Mouse (Mus musculus) intestine, postnatal 0 days (tissue): ENCODE measurements around the gene Tspo. TPM values are rescaled to one million over a fixed set of nuclear protein-coding genes. Genes with fewer than 3 reads are reported as not detected.
A peak's percentile ranks its signal among the peaks of the same experiment; 100 is the strongest.

Experiments used
- ATAC-seq: fragments of 200-750 bp; cut with Nextera tagmentation; 2 replicates; pipeline ENCODE4 v1.8.0; 2017; ENCODE audit warnings: mild to moderate bottlenecking, moderate TSS enrichment, moderate library complexity
- H3K27ac ChIP-seq: fragments of 300-500 bp; sonication (generic); 2 replicates; pipeline ENCODE4 v1.5.1; 2014; ENCODE audit warnings: mild to moderate bottlenecking, low read depth, low read length, moderate library complexity
- H3K27me3 ChIP-seq: fragments of 300-500 bp; sonication (generic); replicated peaks from 2 replicates; pipeline ENCODE4 v1.6.1; 2014; ENCODE audit warnings: low read length, mixed read lengths; ENCODE audit not compliant: control insufficient read depth, insufficient read depth
- H3K36me3 ChIP-seq: fragments of 300-500 bp; sonication (generic); 2 replicates; pipeline ENCODE4 v1.6.1; 2014; ENCODE audit warnings: mild to moderate bottlenecking, moderate library complexity; ENCODE audit not compliant: control insufficient read depth, insufficient read depth
- H3K4me1 ChIP-seq: fragments of 300-500 bp; sonication (generic); replicated peaks from 2 replicates; pipeline ENCODE4 v1.6.1; 2014; ENCODE audit warnings: antibody characterized with exemption, low read length, mixed read lengths; ENCODE audit not compliant: control insufficient read depth, insufficient read depth
- H3K4me2 ChIP-seq: fragments of 300-500 bp; sonication (generic); replicated peaks from 2 replicates; pipeline ENCODE4 v1.6.1; 2014; ENCODE audit warnings: low read depth, mild to moderate bottlenecking, moderate library complexity
- H3K4me3 ChIP-seq: fragments of 300-500 bp; sonication (generic); 2 replicates; pipeline ENCODE4 v1.5.1; 2014; ENCODE audit warnings: low read depth, low read length
- H3K9ac ChIP-seq: fragments of 300-500 bp; sonication (generic); 2 replicates; pipeline ENCODE4 v1.6.1; 2014; ENCODE audit warnings: mild to moderate bottlenecking, low read depth, low read length
- H3K9me3 ChIP-seq: fragments of 300-500 bp; sonication (generic); 2 replicates; pipeline ENCODE4 v1.6.1; 2016; ENCODE audit warnings: mixed run types; ENCODE audit not compliant: control insufficient read depth
- CTCF ChIP-seq: sonication (generic); IDR thresholded peaks from 2 replicates; pipeline ENCODE4 v1.5.1; 2016; ENCODE audit warnings: low read depth, mild to moderate bottlenecking, control low read depth, antibody characterized with exemption, moderate library complexity
- WGBS: fragments of 180-500 bp; shearing (Covaris S2); extraction: QIAGEN DNeasy Blood & Tissue Kit; methylation state at CpG from one replicate; pipeline ENCODE4 v1.1.7; 2014; 5-methylcytosine and 5-hydroxymethylcytosine counted together
- polyA plus RNA-seq: library from polyadenylated mRNA; unstranded; fragments of >200 nt; fragmentation: Nextera tagmentation; extraction: Ambion mirVana; gene quantifications from 2 replicates; pipeline ENCODE4 v1.2.1, GENCODE M21; 2015

The Tspo gene
- polyA plus RNA-seq, 1 experiment from 2014 or later = 118 TPM

- Histone ChIP-seq H3K36me3 (no peaks in the 10 kb centered on the region), H3K9ac (no peak overlapping the region), H3K27ac (no peak overlapping the region), H3K9me3 (no peaks in the 10 kb centered on the region), H3K4me3 (no peak overlapping the region), H3K4me1 (0 out of 2 replicates have a peak, but pooled peaks cover 2% of the 10 kb centered on the region), H3K27me3 (peaks cover 22% of the 10 kb centered on the region; the same call in 1 of the 2 replicates), H3K4me2 (no peak overlapping the region)
- ATAC-seq = no peak
- TF ChIP-seq CTCF = no peak
- WGBS = 79% methylated on average over 5 of the region's 5 CpGs
Measured at GRCm38 (mm10) chr15:83529765-83530164, 33.6 kb upstream of the Tspo start.

GRCm38 (mm10) chr15:83530233-83530632 is 33.2 kb upstream of the Tspo start:
- peak; percentile 32; the same call in 1 of the 2 replicates for ATAC-seq
- no peak for TF ChIP-seq CTCF
- 0 out of 2 replicates have a peak, but pooled peaks cover 2% of the 10 kb centered on the region for H3K4me1 ChIP-seq
- H3K27ac ChIP-seq = no peak overlapping the region; the same call in 1 of the 2 replicates
- H3K36me3 ChIP-seq = no peaks in the 10 kb centered on the region
- H3K9me3 ChIP-seq = no peaks in the 10 kb centered on the region
- H3K4me2 ChIP-seq = no peak overlapping the region
- peaks cover 22% of the 10 kb centered on the region; the same call in 1 of the 2 replicates for H3K27me3 ChIP-seq
- no peak overlapping the region for H3K9ac ChIP-seq
- H3K4me3 ChIP-seq = no peak overlapping the region
- WGBS = 54% methylated on average over 9 of the region's 9 CpGs

GRCm38 (mm10) chr15:83530688-83531087 is 32.7 kb upstream of the Tspo start:
- H3K27ac ChIP-seq = no peak overlapping the region; the same call in 1 of the 2 replicates
- ATAC-seq = no peak
- no peak overlapping the region for H3K9ac ChIP-seq
- no peak for TF ChIP-seq CTCF
- no peaks in the 10 kb centered on the region for H3K36me3 ChIP-seq
- peaks cover 19% of the 10 kb centered on the region; the same call in 1 of the 2 replicates for H3K27me3 ChIP-seq
- 52% methylated on average over 6 of the region's 6 CpGs for WGBS
- H3K9me3 ChIP-seq = no peaks in the 10 kb centered on the region
- H3K4me1 ChIP-seq = 0 out of 2 replicates have a peak, but pooled peaks cover 2% of the 10 kb centered on the region
- no peak overlapping the region for H3K4me3 ChIP-seq
- no peak overlapping the region for H3K4me2 ChIP-seq

- 89% methylated on average over 5 of the region's 5 CpGs for WGBS
- Histone ChIP-seq H3K4me3 (no peak overlapping the region), H3K9me3 (no peaks in the 10 kb centered on the region), H3K4me2 (no peak overlapping the region), H3K4me1 (no peaks in the 10 kb centered on the region), H3K27ac (no peak overlapping the region), H3K27me3 (peaks cover 8% of the 10 kb centered on the region; the same call in 1 of the 2 replicates), H3K36me3 (no peaks in the 10 kb centered on the region), H3K9ac (no peak overlapping the region)
- ATAC-seq = no peak
- TF ChIP-seq CTCF = peak; percentile 52
Measured at GRCm38 (mm10) chr15:83531961-83532469, 31.4 kb upstream of the Tspo start.

GRCm38 (mm10) chr15:83532606-83533005 is 30.8 kb upstream of the Tspo start:
- H3K9ac ChIP-seq = no peak overlapping the region
- ATAC-seq = no peak
- no peak overlapping the region for H3K4me2 ChIP-seq
- H3K36me3 ChIP-seq = no peaks in the 10 kb centered on the region
- no peaks in the 10 kb centered on the region for H3K9me3 ChIP-seq
- no peak for TF ChIP-seq CTCF
- no peaks in the 10 kb centered on the region for H3K4me1 ChIP-seq
- H3K27me3 ChIP-seq = peaks cover 4% of the 10 kb centered on the region; the same call in 1 of the 2 replicates
- no peak overlapping the region for H3K27ac ChIP-seq
- 81% methylated on average over 7 of the region's 7 CpGs for WGBS
- no peak overlapping the region for H3K4me3 ChIP-seq

GRCm38 (mm10) chr15:83534960-83535889 is 28.2 kb upstream of the Tspo start:
- whole genome bisulfite sequencing = 39% methylated on average over 17 of the region's 17 CpGs
- H3K4me2 ChIP-seq = no peak overlapping the region; the same call in 1 of the 2 replicates
- no peaks in the 10 kb centered on the region for H3K4me1 ChIP-seq
- no peak overlapping the region for H3K4me3 ChIP-seq
- H3K36me3 ChIP-seq = no peaks in the 10 kb centered on the region
- H3K9me3 ChIP-seq = no peaks in the 10 kb centered on the region
- no peak overlapping the region; the same call in 1 of the 2 replicates for H3K27ac ChIP-seq
- no peaks in the 10 kb centered on the region for H3K27me3 ChIP-seq
- no peak overlapping the region for H3K9ac ChIP-seq
- ATAC-seq = peak; percentile 78
- TF ChIP-seq CTCF = no peak
